Mouse (Mus musculus) hindlimb bud, embryonic 11.5 days (tissue): ENCODE results near the gene Pip4k2a.

Source experiments
- DNase-seq: peaks from one replicate; pipeline ENCODE4 v3.0.0-alpha.2; 2012; ENCODE audit warnings: low read depth, low spot score; ENCODE audit errors: extremely low spot score

The Pip4k2a gene

GRCm38 (mm10) chr2:18799966-18800645 lies 197.8 kb downstream of the Pip4k2a start:
- DNase-seq, result no peak

GRCm38 (mm10) chr2:18799265-18799965 lies 198.5 kb downstream of the Pip4k2a start:
- no peak for DNase-seq

- no peak for DNase-seq
Observed at GRCm38 (mm10) chr2:18797776-18798175, 200.2 kb downstream of the Pip4k2a start.

- DNase-seq, result no peak
Observed at GRCm38 (mm10) chr2:18794261-18794660, 203.7 kb downstream of the Pip4k2a start.
